Mouse (Mus musculus): ENCODE measurements around the gene Rere. TPM values are rescaled to one million over a fixed set of nuclear protein-coding genes. Genes with fewer than 3 reads are reported as not detected.

Rere gene
- 31.2 and 32.9 TPM in 2 replicates for total RNA-seq (2014; rRNA removed)
- polyA plus RNA-seq (2015; fragmentation: Nextera tagmentation; extraction: Ambion mirVana) = 25.0 and 25.9 TPM in 2 replicates

DNA sequence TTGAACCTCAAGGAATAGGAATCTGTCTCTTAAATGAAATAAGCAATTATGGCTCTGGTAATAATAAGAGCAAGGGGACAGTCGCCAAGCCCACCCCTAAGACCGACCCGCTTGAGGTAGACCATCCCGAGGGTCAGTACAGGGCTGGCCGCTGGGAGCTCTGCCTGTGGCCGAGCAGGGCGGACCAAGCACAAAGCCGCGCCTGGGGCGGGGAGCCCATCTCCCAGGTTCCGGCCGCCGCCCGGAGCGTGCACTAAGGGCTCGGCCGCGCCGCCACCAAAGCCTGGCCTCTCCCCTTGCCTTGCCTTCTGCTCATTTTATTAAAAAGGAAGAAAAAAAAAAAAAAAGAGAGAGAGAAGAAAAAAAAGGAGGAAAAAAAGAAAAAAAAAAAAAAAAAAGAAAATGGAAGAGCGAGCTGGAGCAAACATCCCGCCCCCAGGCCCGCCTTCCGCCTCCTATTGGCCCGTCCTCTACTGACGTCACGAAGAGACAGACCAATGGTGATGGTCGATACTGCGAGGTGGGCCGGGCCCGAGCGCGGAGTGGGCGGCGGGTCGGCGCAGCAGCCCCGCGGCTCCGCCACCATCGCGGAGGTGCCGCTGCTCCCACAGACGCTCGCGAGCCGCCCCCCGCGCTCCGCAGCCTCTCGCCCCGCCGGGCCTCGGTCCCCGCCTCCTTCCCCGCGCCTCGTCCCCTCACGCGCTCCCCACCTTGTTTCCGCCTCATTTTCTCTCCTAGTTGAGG is at the start of gene Rere:
Gene Rere, plus strand, starts transcription at position 629 of the 744 bp plus-strand sequence.
- peak; percentile 99 for ATAC-seq
- Histone ChIP-seq H3K9me3 (ENCODE audit: low read length) (no peaks in the 10 kb centered on the region), H3K27ac (peak within 1 kb of the TSS; percentile 98), H3K36me3 (ENCODE audit: insufficient read depth, low read length) (no peaks in the 10 kb centered on the region), H3K4me2 (ENCODE audit: low read depth, low read length) (peak within 1 kb of the TSS; percentile 71), H3K9ac (replicated peaks; ENCODE audit: low read length) (peak within 1 kb of the TSS; percentile 99), H3K4me3 (ENCODE audit: low read length) (peak within 1 kb of the TSS; percentile 99), H3K4me1 (ENCODE audit: insufficient read depth, low read length) (no peaks in the 10 kb centered on the region), H3K27me3 (ENCODE audit: insufficient read depth, low read length) (no peaks in the 10 kb centered on the region)
- TF ChIP-seq CTCF (IDR thresholded peaks at IDR 0.05; ENCODE audit: low read depth) = peak; percentile 16; the same call in 1 of the 2 replicates
- under 1% methylated on average over 45 of the region's 60 CpGs for WGBS
- peak; percentile 98 for DNase-seq (ENCODE audit: low spot score)

DNA sequence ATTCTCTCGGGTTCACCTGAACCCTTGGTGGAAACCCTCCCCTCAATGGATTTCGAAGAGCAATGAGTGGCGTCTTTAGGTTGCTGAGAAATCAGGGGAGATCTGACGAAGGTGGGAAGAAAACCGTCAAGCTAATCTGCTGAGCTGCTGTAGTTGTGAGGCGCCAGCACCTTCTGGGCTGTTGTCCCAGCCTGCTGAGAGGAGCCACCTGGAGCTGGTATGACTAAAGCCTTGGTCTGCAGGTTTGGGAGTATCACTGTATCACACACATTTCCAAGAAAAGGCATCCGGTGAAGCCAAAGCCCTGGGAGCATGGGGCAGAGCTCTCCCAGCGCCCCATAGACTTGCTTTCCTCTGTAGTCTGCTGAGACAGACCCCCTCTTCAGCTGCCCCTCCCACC is 49.6 kb upstream of the Rere start:
- Histone ChIP-seq H3K4me1 (ENCODE audit: insufficient read depth, low read length) (peaks cover 19% of the 10 kb centered on the region), H3K27ac (no peak overlapping the region), H3K36me3 (ENCODE audit: insufficient read depth, low read length) (no peaks in the 10 kb centered on the region), H3K9me3 (ENCODE audit: low read length) (no peaks in the 10 kb centered on the region), H3K4me3 (ENCODE audit: low read length) (no peak overlapping the region), H3K27me3 (ENCODE audit: insufficient read depth, low read length) (no peaks in the 10 kb centered on the region), H3K9ac (replicated peaks; ENCODE audit: low read length) (no peak overlapping the region), H3K4me2 (ENCODE audit: low read depth, low read length) (no peak overlapping the region)
- no peak for ATAC-seq
- no peak for DNase-seq (ENCODE audit: low spot score)
- TF ChIP-seq CTCF (IDR thresholded peaks at IDR 0.05; ENCODE audit: low read depth) = no peak
- WGBS = 61% methylated on average over 8 of the region's 8 CpGs

DNA sequence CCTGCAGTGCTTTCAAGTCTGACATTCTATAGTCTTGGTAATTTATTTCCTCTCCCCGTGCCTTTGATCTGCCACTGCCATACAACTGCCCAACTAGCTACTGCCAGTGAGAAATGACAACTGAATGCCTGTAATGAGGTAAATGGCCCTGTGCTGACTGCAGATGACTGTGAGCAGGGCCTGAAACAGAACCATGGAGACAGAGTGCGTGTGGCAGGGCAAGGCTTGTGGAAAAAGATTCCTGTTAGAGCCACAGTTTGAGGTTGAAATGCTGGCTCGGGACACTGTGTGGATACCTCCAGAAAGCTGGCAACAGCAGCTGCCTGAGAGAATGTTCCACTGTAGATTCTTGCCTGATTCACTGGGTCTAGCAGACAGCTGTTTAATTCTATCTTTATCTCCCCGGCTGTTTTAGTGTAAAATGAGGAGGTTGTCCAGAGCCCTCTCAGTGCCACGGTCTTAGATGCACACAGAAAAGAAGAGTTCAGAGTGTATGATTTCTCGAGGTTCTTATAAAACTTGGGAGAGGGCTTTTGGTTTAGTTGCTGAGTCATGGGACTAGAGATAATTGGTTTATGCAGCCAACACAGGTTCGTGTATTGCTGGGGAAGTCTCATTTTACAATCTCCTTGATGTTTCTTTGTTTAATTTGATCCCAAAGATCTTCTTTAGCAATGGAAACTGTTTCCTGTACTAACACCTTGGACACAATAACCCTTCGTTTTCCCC is 46.7 kb upstream of the Rere start:
- Histone ChIP-seq H3K9ac (replicated peaks; ENCODE audit: low read length) (no peak overlapping the region), H3K27me3 (ENCODE audit: insufficient read depth, low read length) (no peaks in the 10 kb centered on the region), H3K4me3 (ENCODE audit: low read length) (no peak overlapping the region), H3K27ac (peak overlapping the region; percentile 65), H3K9me3 (ENCODE audit: low read length) (no peaks in the 10 kb centered on the region), H3K4me1 (ENCODE audit: insufficient read depth, low read length) (peaks cover 23% of the 10 kb centered on the region), H3K36me3 (ENCODE audit: insufficient read depth, low read length) (no peaks in the 10 kb centered on the region), H3K4me2 (ENCODE audit: low read depth, low read length) (no peak overlapping the region)
- WGBS = 32% methylated on average over 8 of the region's 8 CpGs
- no peak for ATAC-seq
- peak; percentile 51 for DNase-seq (ENCODE audit: low spot score)
- no peak for TF ChIP-seq CTCF (IDR thresholded peaks at IDR 0.05; ENCODE audit: low read depth)

DNA sequence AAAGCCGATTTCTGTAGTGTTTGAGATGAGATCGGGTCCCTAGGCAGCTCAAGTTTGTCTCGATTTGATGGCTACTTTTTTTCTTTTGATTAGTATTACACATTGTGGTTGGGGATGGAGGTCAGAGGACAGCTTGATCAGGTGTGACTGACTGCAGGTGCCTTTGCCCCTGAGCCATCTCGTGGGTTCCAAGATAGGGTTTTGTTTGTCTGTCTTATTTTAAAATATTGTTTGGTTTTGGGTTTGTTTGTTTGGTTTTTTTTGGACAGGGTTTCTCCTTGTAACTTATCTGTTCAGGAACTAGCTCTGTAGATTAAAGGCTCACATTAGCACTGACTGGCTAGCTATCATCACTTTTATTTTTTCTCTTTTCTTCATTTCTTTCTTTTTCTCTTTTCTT is 45.9 kb upstream of the Rere start:
- H3K4me2 ChIP-seq (ENCODE audit: low read depth, low read length) = no peak overlapping the region
- H3K27me3 ChIP-seq (ENCODE audit: insufficient read depth, low read length) = no peaks in the 10 kb centered on the region
- no peak overlapping the region for H3K9ac ChIP-seq (replicated peaks; ENCODE audit: low read length)
- peaks cover 26% of the 10 kb centered on the region for H3K4me1 ChIP-seq (ENCODE audit: insufficient read depth, low read length)
- H3K4me3 ChIP-seq (ENCODE audit: low read length) = no peak overlapping the region
- no peak for TF ChIP-seq CTCF (IDR thresholded peaks at IDR 0.05; ENCODE audit: low read depth)
- H3K9me3 ChIP-seq (ENCODE audit: low read length) = no peaks in the 10 kb centered on the region
- H3K36me3 ChIP-seq (ENCODE audit: insufficient read depth, low read length) = no peaks in the 10 kb centered on the region
- peak overlapping the region; percentile 65; the same call in 1 of the 2 replicates for H3K27ac ChIP-seq
- WGBS = 76% methylated on average over 4 of the region's 4 CpGs
- no peak for ATAC-seq
- DNase-seq (ENCODE audit: low spot score) = no peak

DNA sequence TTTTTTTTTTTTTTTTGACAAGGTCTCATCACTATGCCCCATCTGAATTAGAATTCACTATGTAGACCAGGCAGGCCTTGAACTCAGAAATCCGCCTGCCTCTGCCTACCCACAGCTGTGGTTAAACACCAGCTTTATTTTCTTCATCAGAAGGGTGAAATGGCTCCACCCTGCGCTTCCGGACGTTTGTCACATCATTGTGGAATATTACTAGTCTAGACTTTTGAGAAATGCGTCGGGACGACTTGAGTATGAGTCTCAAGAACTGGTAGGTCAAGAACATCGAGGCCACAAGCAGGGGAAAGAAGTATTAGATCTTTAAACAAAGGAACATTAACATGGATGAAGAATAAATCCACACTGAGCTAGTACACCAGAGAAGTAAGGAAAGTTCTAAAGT is 45.4 kb upstream of the Rere start:
- Histone ChIP-seq H3K36me3 (ENCODE audit: insufficient read depth, low read length) (peaks cover 2% of the 10 kb centered on the region; the same call in 1 of the 2 replicates), H3K4me3 (ENCODE audit: low read length) (peak overlapping the region; percentile 84; the same call in 1 of the 2 replicates), H3K4me2 (ENCODE audit: low read depth, low read length) (peak overlapping the region; percentile 94), H3K27me3 (ENCODE audit: insufficient read depth, low read length) (no peaks in the 10 kb centered on the region), H3K9ac (replicated peaks; ENCODE audit: low read length) (0 out of 2 replicates have a peak overlapping the region, but pooled peaks have one; percentile 72), H3K4me1 (ENCODE audit: insufficient read depth, low read length) (peaks cover 23% of the 10 kb centered on the region), H3K27ac (peak overlapping the region; percentile 96), H3K9me3 (ENCODE audit: low read length) (no peaks in the 10 kb centered on the region)
- 80% methylated on average over 8 of the region's 8 CpGs for WGBS
- ATAC-seq = no peak
- DNase-seq (ENCODE audit: low spot score) = no peak
- no peak for TF ChIP-seq CTCF (IDR thresholded peaks at IDR 0.05; ENCODE audit: low read depth)

DNA sequence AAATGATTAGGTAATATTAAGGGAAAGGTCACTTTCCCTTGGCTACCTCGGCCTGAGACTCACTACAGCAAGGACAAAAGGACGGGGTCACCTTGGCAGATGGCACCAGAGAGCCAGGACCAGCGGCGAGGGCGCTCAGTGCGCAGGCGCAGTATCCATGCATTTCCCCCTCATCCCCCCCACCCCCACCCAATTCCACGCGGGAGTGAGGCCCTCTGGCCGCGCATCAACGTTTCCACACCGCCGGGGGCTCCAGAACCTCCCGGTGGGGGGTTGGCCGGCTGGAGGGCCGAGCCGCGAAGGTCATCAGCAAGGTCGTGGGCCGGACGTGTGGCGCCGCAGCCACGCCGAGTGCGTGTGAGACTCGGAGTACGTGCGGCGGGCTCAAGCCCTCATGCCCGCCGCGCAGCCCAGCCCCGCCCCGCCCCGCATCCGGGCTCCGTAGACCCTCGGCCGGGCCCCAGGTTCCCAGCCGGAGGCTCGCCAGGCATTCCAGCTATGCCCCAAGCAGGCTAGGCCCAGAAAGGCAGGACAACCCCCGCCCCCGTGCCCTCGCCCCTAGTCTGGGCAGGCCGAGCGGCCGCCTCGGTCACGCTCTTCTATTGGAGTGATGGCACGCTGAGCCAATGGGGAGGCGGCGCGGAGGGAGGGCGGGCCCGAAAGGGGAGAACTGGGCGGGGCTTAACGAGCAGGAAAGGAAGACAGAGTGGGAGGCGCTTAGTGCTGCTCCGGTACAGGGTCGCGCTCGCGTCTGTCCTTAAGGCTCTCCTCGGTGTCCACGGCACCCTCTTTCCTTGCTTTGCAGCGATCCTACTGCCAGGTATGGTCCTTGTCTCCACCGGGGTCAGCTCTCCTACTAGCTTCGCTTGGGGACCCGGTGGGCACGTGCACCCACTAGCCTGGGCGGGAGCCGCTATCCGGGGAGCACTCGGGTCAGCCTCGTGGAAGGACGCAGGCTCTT is 44.6 kb upstream of the Rere start, which contains the start of gene Eno1:
Gene Eno1, plus strand, starts transcription at position 201 of the 961 bp plus-strand sequence.
- ATAC-seq (peak; percentile 98), DNase-seq (ENCODE audit: low spot score) (peak; percentile 98)
- Histone ChIP-seq H3K4me2 (ENCODE audit: low read depth, low read length) (peak within 1 kb of the TSS; percentile 94), H3K9me3 (ENCODE audit: low read length) (no peaks in the 10 kb centered on the region), H3K4me3 (ENCODE audit: low read length) (peak within 1 kb of the TSS; percentile 84), H3K4me1 (ENCODE audit: insufficient read depth, low read length) (peaks cover 23% of the 10 kb centered on the region), H3K27ac (peak within 1 kb of the TSS; percentile 96), H3K27me3 (ENCODE audit: insufficient read depth, low read length) (no peaks in the 10 kb centered on the region), H3K36me3 (ENCODE audit: insufficient read depth, low read length) (peaks cover 10% of the 10 kb centered on the region), H3K9ac (replicated peaks; ENCODE audit: low read length) (peak within 1 kb of the TSS; percentile 72)
- TF ChIP-seq CTCF (IDR thresholded peaks at IDR 0.05; ENCODE audit: low read depth) = peak; percentile 40
- under 1% methylated on average over 71 of the region's 78 CpGs for WGBS
